Mouse (Mus musculus): ENCODE results near the gene Tns1.

DNA sequence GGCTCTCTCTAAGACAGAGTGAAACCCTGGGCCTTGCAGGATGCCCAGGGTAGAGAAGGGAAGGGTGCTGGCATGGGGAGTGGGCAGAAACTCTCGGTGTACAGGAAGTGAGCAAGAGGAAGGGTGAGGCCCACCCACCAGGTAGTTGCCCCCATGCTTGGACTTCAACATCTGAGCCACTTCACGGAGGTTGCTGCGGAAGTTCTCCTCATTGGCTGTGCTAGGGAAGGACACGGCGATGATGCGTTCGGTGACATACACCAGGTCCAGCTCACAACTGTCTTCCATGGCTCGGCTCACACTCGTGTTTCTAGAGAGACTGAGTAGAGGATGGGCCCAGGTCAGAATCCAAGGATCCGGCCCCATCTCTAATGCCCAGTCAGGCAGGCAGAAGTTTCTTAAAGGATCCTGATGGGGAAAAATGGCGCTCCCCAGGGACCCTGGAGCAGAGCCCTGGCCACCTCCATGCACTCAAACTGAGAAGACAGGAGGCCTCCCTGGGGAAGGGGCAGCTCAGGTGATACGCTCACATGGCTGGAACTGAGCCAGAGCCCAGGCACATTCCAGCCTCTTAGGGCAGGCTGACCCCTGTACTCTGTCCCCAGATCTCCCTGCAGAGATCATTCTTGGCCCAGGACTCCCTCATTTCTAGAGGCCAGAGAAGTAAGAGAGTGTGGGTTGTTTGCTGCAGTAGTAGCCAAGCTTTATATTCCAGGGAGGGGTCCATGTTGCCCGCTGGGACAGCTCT, 129.0 kb downstream of the Tns1 start:
- TF ChIP-seq POLR2A (IDR thresholded peaks at IDR 0.05; ENCODE audit: borderline replicate concordance, low read depth, low read length) = no peak
- no peak for TF ChIP-seq CTCF (IDR thresholded peaks at IDR 0.05; ENCODE audit: low read depth, low read length)

Data from bone marrow macrophage, adult 2 months (primary cell).